Mouse (Mus musculus): Measurements from ENCODE around the gene Gpr176.
A peak's percentile ranks its signal among the peaks of the same experiment; 100 is the strongest.

The Gpr176 gene

GRCm38 (mm10) chr2:118372901-118373571 is at the start of gene Gpr176:
Gpr176 (minus strand) TSS chr2:118373419.
- peak; percentile 75 for DNase-seq (ENCODE audit: low read depth)

GRCm38 (mm10) chr2:118422385-118422784 is 49.2 kb upstream of the Gpr176 start:
- DNase-seq (ENCODE audit: low read depth) = no peak

DNA sequence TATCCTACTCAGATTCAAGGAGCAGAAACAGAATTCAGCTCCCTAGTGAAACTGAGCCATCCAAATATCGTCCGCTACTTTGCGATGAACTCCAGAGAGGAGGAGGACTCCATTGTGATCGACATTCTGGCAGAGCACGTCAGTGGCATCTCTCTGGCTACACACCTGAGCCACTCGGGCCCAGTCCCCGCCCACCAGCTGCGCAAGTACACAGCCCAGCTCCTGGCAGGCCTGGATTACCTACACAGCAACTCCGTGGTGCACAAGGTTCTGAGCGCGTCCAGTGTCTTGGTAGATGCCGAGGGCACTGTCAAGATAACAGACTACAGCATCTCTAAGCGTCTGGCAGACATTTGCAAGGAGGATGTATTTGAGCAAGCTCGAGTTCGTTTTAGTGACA is 48.7 kb upstream of the Gpr176 start:
- no peak for DNase-seq (ENCODE audit: low read depth)

GRCm38 (mm10) chr2:118418076-118418475 is 44.9 kb upstream of the Gpr176 start:
- DNase-seq (ENCODE audit: low read depth) = no peak

- DNase-seq (ENCODE audit: low read depth) = no peak
Measured at GRCm38 (mm10) chr2:118415601-118416355, 42.6 kb upstream of the Gpr176 start.

- DNase-seq (ENCODE audit: low read depth) = no peak
Measured at GRCm38 (mm10) chr2:118412821-118413220, 39.6 kb upstream of the Gpr176 start.

- peak; percentile 18 for DNase-seq (ENCODE audit: low read depth)
Measured at GRCm38 (mm10) chr2:118408336-118408895, 35.2 kb upstream of the Gpr176 start.

- DNase-seq (ENCODE audit: low read depth) = peak; percentile 38
Measured at GRCm38 (mm10) chr2:118406811-118407210, 33.6 kb upstream of the Gpr176 start.

- DNase-seq (ENCODE audit: low read depth) = no peak
Measured at GRCm38 (mm10) chr2:118405568-118405967, 32.3 kb upstream of the Gpr176 start.

GRCm38 (mm10) chr2:118404336-118404735 is 31.1 kb upstream of the Gpr176 start:
- DNase-seq (ENCODE audit: low read depth) = no peak

DNA sequence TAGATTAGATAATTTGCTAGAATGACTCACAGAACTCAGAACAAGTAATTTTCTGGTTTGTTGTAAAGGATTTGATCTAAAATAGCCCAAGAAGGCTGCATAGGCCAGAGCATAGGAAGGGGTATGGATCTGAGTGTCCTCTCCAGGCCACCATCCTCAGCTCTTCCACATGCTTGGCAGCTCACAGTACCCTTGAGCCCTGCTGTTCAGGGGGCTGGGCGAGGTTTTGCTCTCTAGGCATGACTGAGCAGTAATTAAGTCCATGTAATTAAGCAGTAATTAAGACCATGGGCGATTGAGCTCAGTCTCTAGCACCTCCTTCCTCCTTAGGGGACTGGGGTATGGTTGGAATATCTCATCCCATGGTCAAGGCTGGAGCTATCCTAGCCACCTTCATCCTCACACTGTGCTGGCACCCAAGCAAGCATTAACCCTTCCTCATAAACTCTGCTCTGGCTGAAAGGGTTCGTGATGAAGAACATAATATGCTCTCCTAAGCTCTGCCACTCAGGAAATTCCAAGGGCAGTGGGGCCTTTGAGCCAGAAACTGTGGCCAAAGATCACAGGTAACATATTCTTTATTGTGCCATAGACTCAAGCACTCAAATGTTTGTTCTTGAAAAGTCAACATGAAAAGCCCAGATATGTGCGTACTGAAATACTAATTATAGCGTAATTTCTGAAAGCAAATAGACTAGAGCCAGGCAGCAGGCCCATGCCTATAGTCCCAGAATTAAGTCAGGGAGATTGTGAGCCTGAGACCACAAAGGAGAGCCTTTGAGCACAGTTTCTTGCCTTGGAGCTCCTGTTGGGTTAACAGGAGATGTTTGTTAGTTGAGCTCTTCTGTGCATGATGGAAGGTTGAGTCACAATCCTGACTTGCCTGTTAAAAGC is 28.9 kb upstream of the Gpr176 start:
- no peak for DNase-seq (ENCODE audit: low read depth)

DNA sequence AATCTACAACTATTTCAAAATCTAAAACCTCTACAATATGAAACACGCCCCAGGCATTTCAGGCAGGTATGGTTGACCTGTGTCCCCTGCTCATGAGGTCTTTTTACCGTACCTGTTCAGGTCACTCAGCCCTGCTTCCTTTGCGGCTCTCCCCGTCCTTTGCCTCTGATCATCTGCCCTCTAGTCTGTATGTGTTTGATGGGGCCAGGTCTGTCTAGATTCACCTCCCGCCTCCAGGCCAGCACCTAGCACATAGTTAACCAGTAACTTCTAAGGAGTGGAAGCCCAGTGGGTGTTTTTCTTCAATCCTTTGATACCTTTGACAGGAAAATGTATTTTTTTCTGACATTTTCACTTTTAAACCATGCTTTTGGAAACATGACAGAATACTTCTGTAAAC is 26.5 kb upstream of the Gpr176 start:
- DNase-seq (ENCODE audit: low read depth) = no peak

GRCm38 (mm10) chr2:118391201-118391600 is 18.0 kb upstream of the Gpr176 start:
- no peak for DNase-seq (ENCODE audit: low read depth)

DNA sequence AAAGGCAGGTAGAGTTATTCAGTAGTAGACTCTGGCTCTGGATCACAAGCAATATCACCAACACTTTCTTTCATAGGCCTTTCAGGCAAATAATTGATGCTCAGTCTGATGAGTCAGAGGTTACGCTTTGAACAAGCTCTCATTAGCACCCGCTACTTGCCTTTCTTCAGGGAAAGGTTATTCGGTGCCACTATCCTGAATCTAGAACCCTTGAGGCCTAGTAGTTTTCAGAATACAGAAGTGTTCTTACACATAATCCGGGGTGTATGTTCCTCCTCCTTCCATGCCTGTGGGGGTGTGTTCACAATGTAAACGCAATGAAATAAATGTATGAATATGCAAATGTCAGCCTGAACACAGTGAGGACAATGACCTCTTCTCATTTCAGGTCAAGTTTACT is 16.9 kb upstream of the Gpr176 start:
- peak; percentile 21 for DNase-seq (ENCODE audit: low read depth)

DNA sequence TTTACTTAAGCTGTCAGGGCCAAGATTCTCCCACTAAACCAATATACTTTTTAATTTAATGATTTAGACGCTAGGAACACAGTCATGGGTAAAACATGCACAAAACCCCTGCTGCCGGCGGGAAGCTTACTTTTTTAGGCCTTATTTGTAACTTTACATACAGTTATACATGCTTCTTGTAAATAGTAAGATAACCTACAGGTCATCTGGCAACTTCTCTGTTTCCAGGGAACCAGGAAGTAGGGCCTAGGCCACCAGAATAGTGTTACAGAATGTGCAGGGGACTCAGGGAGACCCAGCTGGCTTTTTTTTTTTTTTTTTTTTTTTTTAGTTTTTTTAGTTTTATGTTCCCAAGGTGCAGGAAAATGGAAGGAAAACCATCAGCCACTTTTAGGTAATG is 16.4 kb upstream of the Gpr176 start:
- peak; percentile 19 for DNase-seq (ENCODE audit: low read depth)

- peak; percentile 100 for DNase-seq (ENCODE audit: low read depth)
Measured at GRCm38 (mm10) chr2:118388341-118389335, 15.4 kb upstream of the Gpr176 start, which contains the start of gene Eif2ak4. Eif2ak4 (plus strand) TSS chr2:118388618.

GRCm38 (mm10) chr2:118383387-118383786 is 10.2 kb upstream of the Gpr176 start:
- DNase-seq (ENCODE audit: low read depth) = no peak

GRCm38 (mm10) chr2:118379756-118380155 is 6.5 kb upstream of the Gpr176 start:
- no peak for DNase-seq (ENCODE audit: low read depth)

- peak; percentile 38 for DNase-seq (ENCODE audit: low read depth)
Measured at GRCm38 (mm10) chr2:118375931-118376330, 2.7 kb upstream of the Gpr176 start.

DNA sequence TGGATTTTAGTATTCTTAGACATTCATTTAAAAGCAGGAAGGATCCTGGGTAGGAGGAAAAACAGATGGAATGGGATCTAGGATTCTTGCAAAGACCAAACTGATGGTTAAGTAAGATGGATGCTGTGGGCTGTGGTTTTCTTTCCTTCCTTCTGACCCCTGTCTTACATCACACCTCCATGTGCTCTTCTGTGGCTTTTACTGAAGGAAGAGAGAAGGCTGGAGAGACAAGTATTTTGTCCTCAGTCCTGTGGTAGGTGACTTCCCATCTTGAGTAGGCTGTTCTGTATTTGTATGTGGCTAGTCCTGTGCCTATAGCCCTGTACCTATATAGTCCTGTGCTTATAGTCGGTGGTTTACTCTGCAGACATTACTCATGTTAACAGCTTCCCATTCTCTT is 2.3 kb upstream of the Gpr176 start:
- no peak for DNase-seq (ENCODE audit: low read depth)

Data from NIH3T3 (cell line).